Mouse (Mus musculus) lung, adult 18-20 months (tissue): Measurements from ENCODE around the gene Mrps18b.

Experiments
- DNase-seq, 2 experiments: peaks; one replicate each; pipeline ENCODE4 v3.0.0; 2022; ENCODE audit warnings: mixed read lengths in 2 of 2

Gene Mrps18b

GRCm38 (mm10) chr17:35918276-35919059, 2.3 kb upstream of the Mrps18b start:
- no peak for DNase-seq

GRCm38 (mm10) chr17:35917463-35918251, 1.5 kb upstream of the Mrps18b start:
- DNase-seq, result peak; percentile 39 to 50

- DNase-seq, result no peak
Observed at GRCm38 (mm10) chr17:35917143-35917462, 914 bp upstream of the Mrps18b start.

GRCm38 (mm10) chr17:35915538-35916296, 472 bp downstream of the Mrps18b start:
- no peak for DNase-seq

- no peak for DNase-seq
Observed at GRCm38 (mm10) chr17:35914975-35915374, 1.2 kb downstream of the Mrps18b start.

- DNase-seq, result peak; percentile 95 to 97
Observed at GRCm38 (mm10) chr17:35909919-35910369, 6.2 kb downstream of the Mrps18b start, which contains the start of gene Atat1. TSS of gene Atat1 (minus strand) at chr17:35910075.

- no peak for DNase-seq
Observed at GRCm38 (mm10) chr17:35909186-35909918, 6.8 kb downstream of the Mrps18b start.

GRCm38 (mm10) chr17:35907609-35908008, 8.6 kb downstream of the Mrps18b start:
- no peak for DNase-seq

GRCm38 (mm10) chr17:35905587-35905986, 10.6 kb downstream of the Mrps18b start:
- DNase-seq, result no peak

GRCm38 (mm10) chr17:35903992-35904355, 12.2 kb downstream of the Mrps18b start:
- DNase-seq, result no peak

- DNase-seq, result peak; percentile 88 to 90
Observed at GRCm38 (mm10) chr17:35903343-35903991, 12.7 kb downstream of the Mrps18b start.

- DNase-seq, result no peak
Observed at GRCm38 (mm10) chr17:35900636-35901035, 15.6 kb downstream of the Mrps18b start.

- no peak for DNase-seq
Observed at GRCm38 (mm10) chr17:35897644-35898573, 18.3 kb downstream of the Mrps18b start.

- DNase-seq, result peak; percentile 88 to 92
Observed at GRCm38 (mm10) chr17:35896781-35897643, 19.2 kb downstream of the Mrps18b start, which contains the start of gene 2310061I04Rik. TSS of gene 2310061I04Rik (minus strand) at chr17:35897431.

- DNase-seq, result no peak
Observed at GRCm38 (mm10) chr17:35887725-35888124, 28.5 kb downstream of the Mrps18b start.

GRCm38 (mm10) chr17:35883777-35884176, 32.4 kb downstream of the Mrps18b start:
- DNase-seq, result no peak

- DNase-seq, result no peak
Observed at GRCm38 (mm10) chr17:35882924-35883323, 33.3 kb downstream of the Mrps18b start.

- peak; percentile 95 to 96 for DNase-seq
Observed at GRCm38 (mm10) chr17:35879245-35880057, 36.7 kb downstream of the Mrps18b start, which contains the start of gene Dhx16. TSS of gene Dhx16 (plus strand) at chr17:35879819.

- no peak for DNase-seq
Observed at GRCm38 (mm10) chr17:35874721-35875120, 41.5 kb downstream of the Mrps18b start.
